Mouse (Mus musculus) retina, embryonic 14.5 days (tissue): Measurements from ENCODE around the gene Pkd2.

Experiments used
- DNase-seq: peaks from one replicate; pipeline ENCODE4 v3.0.0-alpha.2; 2015; ENCODE audit warnings: low spot score

Gene Pkd2

DNA sequence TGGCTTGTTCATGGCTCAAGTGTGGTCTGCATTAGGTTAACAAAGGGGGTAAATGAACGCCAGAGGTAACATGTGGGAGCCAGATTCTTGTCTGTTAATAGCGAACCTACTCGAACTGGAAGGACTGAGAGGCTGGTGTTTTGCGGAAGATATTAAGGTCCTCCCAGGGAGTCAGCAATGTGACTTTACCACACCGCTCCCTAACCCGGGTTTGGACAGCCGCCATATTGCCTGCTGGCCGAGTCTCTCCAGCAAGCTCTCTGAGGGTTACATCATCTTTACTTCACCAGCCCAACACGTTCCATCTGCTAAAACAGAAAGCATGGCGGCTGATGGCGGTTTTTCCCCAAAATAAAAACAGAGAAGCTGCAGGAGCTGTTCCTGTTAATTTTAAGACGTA is 6.5 kb downstream of the Pkd2 start:
- no peak for DNase-seq

DNA sequence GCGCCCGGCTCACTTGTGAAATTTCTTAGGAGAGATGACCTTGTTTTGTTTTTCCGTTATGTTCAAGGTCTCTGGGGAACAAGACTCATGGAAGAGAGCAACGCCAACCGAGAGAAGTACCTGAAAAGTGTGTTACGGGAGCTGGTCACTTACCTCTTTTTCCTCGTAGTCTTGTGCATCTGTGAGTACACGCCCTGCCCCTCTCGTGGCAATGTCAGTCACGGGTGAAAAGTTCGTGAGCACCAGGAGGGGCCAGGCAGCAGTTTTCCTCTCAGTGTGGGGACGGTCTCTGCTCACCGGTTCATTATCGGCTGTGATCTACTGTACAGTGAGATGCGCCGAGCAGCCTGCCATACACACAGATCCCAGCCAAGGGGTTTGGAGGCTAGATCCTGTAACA is 7.6 kb downstream of the Pkd2 start:
- DNase-seq = no peak

DNA sequence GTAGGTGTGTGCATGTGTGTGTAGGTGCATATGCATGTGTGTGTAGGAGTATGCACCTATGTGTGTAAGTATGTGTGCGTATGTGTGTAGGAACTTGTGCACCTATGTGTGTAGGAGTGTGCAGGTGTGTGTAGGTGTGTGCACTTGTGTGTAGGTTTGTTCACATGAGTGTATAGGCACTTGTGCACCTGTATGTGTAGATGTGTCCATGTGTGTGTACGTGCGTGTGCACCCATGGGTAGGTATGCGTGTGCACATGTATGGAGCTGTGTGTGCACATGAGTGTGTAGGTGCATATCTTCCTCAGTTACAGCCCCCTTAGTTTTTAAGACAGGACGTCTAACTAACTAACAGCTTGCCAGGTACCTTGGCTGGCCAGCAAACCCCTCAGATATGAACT is 9.3 kb downstream of the Pkd2 start:
- no peak for DNase-seq

DNA sequence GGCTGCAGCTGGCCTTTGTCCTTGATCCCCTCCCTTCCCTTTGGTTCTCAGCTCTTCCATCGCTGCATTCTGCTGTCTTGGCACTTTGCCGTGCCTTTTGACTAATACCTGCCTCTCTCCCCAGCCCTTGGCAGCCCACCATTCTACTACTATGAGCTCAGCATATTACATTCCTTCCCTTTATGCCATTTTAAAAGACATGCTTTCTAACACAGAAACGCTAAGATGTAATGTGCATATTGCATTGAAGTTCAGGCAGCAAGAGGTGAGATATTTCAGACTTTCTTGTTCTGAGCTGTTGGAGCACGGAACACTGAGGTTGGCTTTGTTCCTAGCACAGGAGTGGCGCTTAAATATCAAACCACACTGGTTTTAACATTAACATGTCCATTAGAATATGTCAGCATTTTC is 11.7 kb downstream of the Pkd2 start:
- DNase-seq = no peak

DNA sequence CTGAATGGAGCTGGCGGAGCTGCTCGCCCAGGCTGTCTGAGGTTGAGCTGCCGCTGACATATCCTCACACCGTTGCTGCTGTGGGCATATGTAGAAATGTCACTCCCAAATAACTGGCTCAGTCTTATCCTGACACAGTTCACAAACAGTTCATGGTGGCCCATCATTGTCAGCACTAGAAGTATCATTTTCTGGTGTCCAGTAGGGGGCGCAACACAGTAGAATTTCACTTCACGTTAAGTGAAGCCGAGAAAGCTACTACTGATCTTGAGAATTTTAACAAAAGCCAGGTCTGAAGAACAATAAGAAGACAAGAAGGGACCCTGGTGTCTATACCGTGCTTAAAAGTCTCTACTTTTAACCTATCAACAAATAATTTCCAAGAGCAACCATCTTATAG is 13.1 kb downstream of the Pkd2 start:
- peak; percentile 20 for DNase-seq

DNA sequence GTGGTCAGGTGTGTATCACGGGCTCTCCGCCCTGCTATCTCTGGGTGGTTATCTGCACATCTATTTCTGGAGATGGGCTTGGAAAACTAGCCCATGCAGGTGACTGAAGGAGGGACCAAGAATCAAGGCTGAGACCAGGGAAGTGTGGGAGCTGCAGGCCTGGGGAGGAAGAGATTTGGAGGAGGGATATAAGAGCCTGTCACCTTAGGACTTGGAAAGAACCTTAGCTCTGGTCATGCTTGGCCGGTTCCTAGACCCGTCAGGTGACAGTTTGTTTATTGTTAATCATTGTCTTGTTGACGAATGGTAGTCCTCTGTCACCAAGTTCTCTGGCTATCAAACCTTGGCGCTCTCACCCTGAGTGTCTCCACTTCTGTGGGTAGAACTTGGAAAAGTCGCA is 21.1 kb downstream of the Pkd2 start:
- no peak for DNase-seq

DNA sequence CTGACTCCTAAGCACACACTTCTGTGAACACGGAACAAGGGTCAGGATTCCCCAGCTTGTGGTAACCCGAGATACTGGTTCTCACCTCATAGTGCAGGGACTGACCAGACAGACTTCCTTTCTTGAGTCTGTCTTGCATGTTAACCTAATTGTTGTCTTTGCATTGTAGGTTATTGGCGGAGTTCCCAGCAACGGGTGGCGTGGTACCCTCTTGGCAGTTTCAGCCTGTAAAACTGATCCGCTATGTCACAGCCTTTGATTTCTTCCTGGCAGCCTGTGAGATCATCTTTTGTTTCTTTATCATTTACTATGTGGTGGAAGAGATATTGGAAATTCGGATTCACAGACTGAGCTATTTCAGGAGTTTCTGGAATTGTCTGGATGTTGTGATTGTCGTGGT is 23.6 kb downstream of the Pkd2 start:
- DNase-seq = no peak

DNA sequence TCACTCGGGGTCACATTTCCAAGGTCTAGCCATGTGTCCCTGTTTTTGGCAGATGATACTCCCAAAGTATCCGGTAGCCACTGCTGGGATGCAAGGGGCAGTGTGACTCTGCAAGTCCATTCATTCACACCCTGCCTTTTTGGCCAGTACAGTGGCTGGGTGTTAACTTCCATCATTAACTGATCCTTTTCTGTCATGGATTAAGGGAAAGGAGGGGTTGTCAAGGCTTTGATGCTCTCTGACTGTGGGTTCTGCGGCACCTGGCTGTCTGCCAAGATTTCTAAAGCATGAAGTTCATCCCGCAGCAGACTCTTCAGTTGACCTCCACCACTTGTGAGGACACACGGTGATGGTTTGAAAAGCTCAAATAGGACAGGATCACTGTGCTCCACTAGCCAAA is 32.3 kb downstream of the Pkd2 start:
- DNase-seq = no peak

DNA sequence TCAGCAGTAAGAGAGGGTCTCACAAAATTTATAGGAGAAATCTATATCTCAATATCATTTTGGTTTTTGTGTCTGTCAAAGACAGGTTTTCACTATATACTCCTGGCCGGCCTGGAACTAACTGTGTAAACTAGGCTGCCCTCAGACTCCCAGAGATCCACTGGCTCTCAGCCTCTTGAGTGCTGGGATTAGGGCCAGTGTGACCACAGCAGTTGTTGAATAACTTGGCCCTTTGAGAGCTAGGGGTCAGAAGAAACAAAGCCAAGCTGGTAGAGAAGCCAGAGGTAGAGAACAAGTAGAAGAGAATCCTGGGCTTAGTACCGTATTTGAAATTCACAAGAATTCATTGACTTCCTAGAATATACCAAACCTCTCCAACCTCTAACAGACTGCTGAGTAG is 45.6 kb downstream of the Pkd2 start:
- no peak for DNase-seq

DNA sequence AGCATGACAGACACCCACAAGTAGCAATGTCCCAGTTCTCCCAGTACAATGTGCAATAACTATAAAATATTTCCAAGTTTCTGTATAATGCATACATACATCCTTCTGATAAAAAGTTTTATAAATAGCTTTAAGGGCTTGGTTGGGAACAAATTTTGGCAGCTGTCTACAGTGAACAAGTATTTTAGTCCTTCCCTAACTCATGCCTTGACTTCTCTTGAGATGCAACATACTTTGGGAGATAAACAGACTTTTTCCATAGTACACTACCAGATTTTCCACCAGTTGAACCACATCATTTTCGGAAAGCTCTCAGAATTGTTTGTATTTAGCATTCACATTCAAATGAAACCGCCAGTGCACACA is 48.6 kb downstream of the Pkd2 start:
- DNase-seq = no peak

DNA sequence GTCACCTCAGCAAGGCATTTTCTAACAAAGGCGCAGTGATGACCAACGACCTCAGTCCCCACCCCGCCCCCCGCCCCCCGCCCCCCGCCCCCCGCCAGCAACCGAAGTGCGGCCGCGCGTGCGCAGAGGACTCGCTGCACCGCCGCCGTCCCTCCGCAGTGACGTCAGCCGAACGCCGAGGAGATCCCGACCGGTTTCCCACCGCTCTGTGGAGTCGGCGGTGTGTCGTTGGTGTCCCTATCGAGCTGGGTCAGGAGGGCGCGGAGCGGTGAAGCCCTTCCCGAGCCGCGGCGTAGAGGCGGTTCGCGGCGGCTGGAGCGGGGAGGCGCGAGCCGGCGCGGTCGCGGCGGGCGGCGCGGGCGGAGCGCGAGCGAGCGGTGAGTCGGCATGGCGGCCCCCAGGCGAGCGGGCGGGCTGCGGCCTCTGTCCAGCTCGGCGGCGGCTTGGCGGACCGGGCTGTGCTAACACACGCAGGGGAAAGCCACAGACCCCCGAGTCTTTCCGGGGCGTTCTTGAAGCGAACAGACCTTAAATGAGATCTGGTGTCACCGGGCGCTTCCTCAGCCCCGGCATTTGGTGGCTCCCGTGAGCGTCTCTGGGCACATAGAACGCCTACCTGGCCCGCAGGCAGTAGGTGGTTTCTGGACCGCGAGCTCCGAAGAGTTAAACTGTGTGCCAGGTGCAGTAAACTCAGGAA is 49.1 kb downstream of the Pkd2 start, which contains the start of gene BC005561:
Gene BC005561 (plus strand): TSS at position 158 of the 697 bp plus-strand sequence.
- peak; percentile 90 for DNase-seq

DNA sequence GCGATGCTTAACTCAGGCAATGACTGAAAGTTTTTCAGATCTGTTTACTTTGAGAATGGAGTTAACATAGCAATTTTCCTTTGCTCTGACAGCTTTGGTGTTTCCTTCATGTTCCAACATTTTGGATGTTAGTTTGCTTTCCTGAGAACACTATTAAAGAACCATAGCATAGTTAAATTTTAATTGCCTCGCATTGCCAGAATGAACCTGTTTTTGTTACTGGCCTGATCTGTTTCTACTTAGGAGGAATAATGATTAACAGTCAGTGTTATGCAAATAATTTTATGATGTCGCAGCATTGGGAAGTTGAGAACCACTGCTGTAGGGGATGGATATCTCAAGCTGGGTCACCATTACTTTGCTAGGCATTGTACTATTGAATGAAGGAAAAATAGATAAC is 52.0 kb downstream of the Pkd2 start:
- no peak for DNase-seq

DNA sequence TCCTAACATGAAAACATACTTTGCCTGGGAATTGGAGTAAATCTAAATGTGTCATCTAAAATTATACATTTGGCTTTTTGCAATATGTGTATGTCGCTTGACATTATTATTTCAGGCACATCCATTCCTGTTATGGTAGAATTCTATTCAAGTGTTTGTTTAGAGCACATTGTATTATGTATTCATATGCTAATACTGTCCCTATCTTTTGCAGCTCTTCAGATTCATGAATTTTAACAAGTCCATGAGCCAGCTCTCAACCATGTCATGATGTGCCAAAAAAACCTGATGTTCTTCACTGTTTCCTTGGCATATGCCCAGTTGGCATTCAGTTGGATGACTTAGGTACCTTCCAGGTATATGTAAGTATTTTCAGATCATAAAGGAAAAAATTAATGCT is 79.4 kb downstream of the Pkd2 start:
- DNase-seq = no peak

DNA sequence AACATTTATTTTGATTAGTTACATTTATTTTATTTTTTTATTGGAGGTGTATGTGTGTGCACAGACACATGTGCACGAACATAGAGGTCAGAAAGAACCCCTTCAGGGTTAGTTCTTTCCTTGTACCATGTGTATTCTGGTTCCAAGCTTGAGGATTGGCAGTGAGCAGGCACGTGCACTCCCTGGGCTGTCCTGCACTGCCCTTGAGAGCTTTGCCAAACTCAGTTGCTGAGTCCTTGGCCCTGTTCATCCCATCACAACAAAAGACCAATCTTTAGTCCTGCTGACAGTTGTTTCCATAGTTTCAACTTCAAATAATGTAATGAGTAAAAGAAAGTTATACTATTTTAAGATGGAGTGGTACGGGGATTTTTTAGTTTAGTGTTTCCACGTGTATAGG is 80.1 kb downstream of the Pkd2 start:
- DNase-seq = no peak
